Mouse (Mus musculus) ES-E14 (cell line): ENCODE data around the gene Stum. TPM values are rescaled to one million over a fixed set of nuclear protein-coding genes. Genes with fewer than 3 reads are reported as not detected.

Experiments
- DNase-seq: peaks from one replicate; pipeline ENCODE4 v3.0.0-alpha.2; 2013; ENCODE audit warnings: low read depth, low spot score
- H3K27ac ChIP-seq: 2 replicates; pipeline ENCODE4 v1.5.1; 2012; ENCODE audit warnings: low read depth, mild to moderate bottlenecking, low read length, moderate library complexity, mixed read lengths; ENCODE audit not compliant: poor library complexity, insufficient read depth, severe bottlenecking
- H3K36me3 ChIP-seq: 2 replicates; pipeline ENCODE4 v1.6.1; 2012; ENCODE audit warnings: mild to moderate bottlenecking, low read length, moderate library complexity, mixed read lengths; ENCODE audit not compliant: control insufficient read depth, poor library complexity, insufficient read depth, severe bottlenecking
- H3K4me1 ChIP-seq, 2 experiments: fragments of 150-350 bp in 1 of 2; sonication (generic) in 1 of 2; 2 replicates each; pipeline ENCODE4 v1.6.1; 2012; ENCODE audit warnings: low read length in 2 of 2, mild to moderate bottlenecking in 1 of 2, mixed read lengths in 1 of 2; ENCODE audit not compliant: control insufficient read depth in 2 of 2, insufficient read depth in 2 of 2, poor library complexity in 1 of 2
- H3K4me3 ChIP-seq, 2 experiments: fragments of 150-350 bp in 1 of 2; sonication (generic) in 1 of 2; 2 replicates each; pipeline ENCODE4 v1.5.1; 2012; ENCODE audit warnings: low read length in 2 of 2, low read depth in 1 of 2, mild to moderate bottlenecking in 1 of 2, mixed read lengths in 1 of 2; ENCODE audit not compliant: insufficient read depth in 1 of 2, poor library complexity in 1 of 2, severe bottlenecking in 1 of 2
- H3K9ac ChIP-seq: 2 replicates; pipeline ENCODE4 v1.6.1; 2012; ENCODE audit warnings: low read depth, mild to moderate bottlenecking, low read length, mixed read lengths; ENCODE audit not compliant: poor library complexity, insufficient read depth, severe bottlenecking
- H3K9me3 ChIP-seq: fragments of 150-350 bp; sonication (generic); 2 replicates; pipeline ENCODE4 v1.6.1; 2012; ENCODE audit warnings: low read depth, mild to moderate bottlenecking, low read length; ENCODE audit not compliant: control insufficient read depth, insufficient read depth
- CHD2 ChIP-seq: IDR thresholded peaks from 2 replicates; pipeline ENCODE4 v1.6.1; 2014; ENCODE audit warnings: mild to moderate bottlenecking, low read depth, low read length, inconsistent platforms
- HCFC1 ChIP-seq: IDR thresholded peaks from 2 replicates; pipeline ENCODE4 v1.6.1; 2012; ENCODE audit warnings: low read length, inconsistent platforms, borderline replicate concordance; ENCODE audit not compliant: insufficient read depth
- MAFK ChIP-seq: IDR thresholded peaks from 2 replicates; pipeline ENCODE4 v1.6.1; 2014; ENCODE audit warnings: mild to moderate bottlenecking, low read depth, low read length, inconsistent platforms; ENCODE audit not compliant: insufficient read depth
- ZC3H11A ChIP-seq: IDR thresholded peaks from 2 replicates; pipeline ENCODE4 v1.6.1; 2012; ENCODE audit warnings: low read depth, mild to moderate bottlenecking, inconsistent platforms, low read length, borderline replicate concordance
- ZNF384 ChIP-seq: IDR thresholded peaks from 2 replicates; pipeline ENCODE4 v1.6.1; 2012; ENCODE audit warnings: low read depth, low read length, inconsistent platforms
- in situ Hi-C, 2 experiments: fragments of 600-800 bp; cut with MboI; formaldehyde crosslinking; loops; one replicate each; pipeline ENCODE4 v1.15.1; 2025; ENCODE audit warnings: low sequenced_read_pairs in 2 of 2, inconsistent platforms in 1 of 2; ENCODE audit not compliant: unreplicated experiment in 2 of 2
- total RNA-seq: library from RNA; depleted of rRNA; stranded (reverse); fragments of 300-350 nt; gene quantifications from 2 replicates; pipeline ENCODE4 v1.2.3, GENCODE M21; 2012

Gene Stum
- total RNA-seq, 1 experiment = 0.18 TPM

DNA sequence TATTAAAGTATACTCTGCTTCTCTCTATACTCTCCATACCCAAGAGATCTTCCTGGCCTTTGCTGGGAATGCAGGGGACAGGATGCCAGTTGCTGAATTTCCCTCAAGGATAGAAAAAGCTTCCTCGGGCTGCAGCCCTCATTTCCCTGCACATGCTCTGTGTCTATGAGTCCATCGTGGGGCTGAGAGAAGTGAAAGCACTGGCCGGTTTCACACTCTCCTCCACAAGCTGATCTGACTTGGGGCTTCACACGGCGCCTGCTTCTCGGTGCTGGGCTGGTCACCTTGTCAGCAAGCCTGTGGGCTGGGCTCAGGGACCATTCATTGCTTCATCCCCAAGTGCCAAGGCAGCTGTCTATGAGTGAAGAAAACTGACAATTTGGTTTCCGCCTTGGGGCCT is 25.4 kb upstream of the Stum start:
- Histone ChIP-seq H3K4me3 (no peak overlapping the region), H3K9me3 (no peaks in the 10 kb centered on the region), H3K4me1 (peaks cover 0 to 4% of the 10 kb centered on the region in 2 experiments; a peak in 2 of 4 replicates), H3K36me3 (no peaks in the 10 kb centered on the region), H3K27ac (no peak overlapping the region), H3K9ac (no peak overlapping the region)
- in situ Hi-C loops = no loop called here
- TF ChIP-seq CHD2 = no peak
- TF ChIP-seq MAFK = no peak
- no peak for TF ChIP-seq ZC3H11A
- no peak for TF ChIP-seq ZNF384
- TF ChIP-seq HCFC1 = no peak
- no peak for DNase-seq

DNA sequence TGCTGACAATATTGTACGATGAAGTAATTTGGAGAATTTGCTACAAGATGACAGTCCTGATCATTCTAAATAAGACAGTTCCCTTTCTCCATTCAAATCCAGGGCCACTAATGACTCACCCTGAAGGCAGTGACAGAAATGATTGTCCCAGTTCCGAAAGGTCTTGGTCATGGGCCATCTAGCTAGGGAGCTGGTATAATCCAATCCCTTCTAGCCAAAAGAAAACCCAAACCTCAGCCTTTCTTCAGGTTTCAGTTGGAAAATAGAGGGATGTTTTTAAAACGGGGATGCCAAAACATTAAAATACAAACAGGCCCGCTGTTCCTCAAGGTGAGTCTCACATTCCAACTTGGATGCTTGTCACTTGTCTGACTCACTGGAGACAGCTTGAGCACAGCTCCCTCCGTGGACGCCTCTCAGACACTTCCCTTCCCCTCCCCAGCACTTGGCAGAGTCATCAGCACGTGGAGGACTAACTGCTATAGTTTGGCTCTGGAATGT is 24.0 kb upstream of the Stum start:
- no peak for DNase-seq
- Histone ChIP-seq H3K27ac (no peak overlapping the region), H3K4me1 (peaks cover 0 to 4% of the 10 kb centered on the region in 2 experiments; a peak in 2 of 4 replicates), H3K9me3 (no peaks in the 10 kb centered on the region), H3K36me3 (no peaks in the 10 kb centered on the region), H3K9ac (no peak overlapping the region), H3K4me3 (no peak overlapping the region)
- TF ChIP-seq HCFC1 (no peak), MAFK (no peak)
- in situ Hi-C loops = no loop called here

- Histone ChIP-seq H3K4me1 (peaks cover 0 to 4% of the 10 kb centered on the region in 2 experiments; a peak in 2 of 4 replicates), H3K4me3 (no peak overlapping the region), H3K9ac (no peak overlapping the region), H3K9me3 (no peaks in the 10 kb centered on the region), H3K27ac (no peak overlapping the region), H3K36me3 (no peaks in the 10 kb centered on the region)
- no peak for TF ChIP-seq ZNF384
- no peak for TF ChIP-seq HCFC1
- no peak for TF ChIP-seq MAFK
- no peak for TF ChIP-seq ZC3H11A
- no peak for TF ChIP-seq CHD2
- in situ Hi-C loops = no loop called here
- no peak for DNase-seq
Measured at GRCm38 (mm10) chr1:180506341-180506740, 23.0 kb upstream of the Stum start.

GRCm38 (mm10) chr1:180504899-180505298 is 21.6 kb upstream of the Stum start:
- Histone ChIP-seq H3K36me3 (no peaks in the 10 kb centered on the region), H3K9me3 (no peaks in the 10 kb centered on the region), H3K9ac (no peak overlapping the region), H3K4me3 (no peak overlapping the region), H3K27ac (no peak overlapping the region), H3K4me1 (peaks cover 0 to 2% of the 10 kb centered on the region in 2 experiments; a peak in 1 of 4 replicates)
- DNase-seq = no peak
- in situ Hi-C loops = no loop called here
- TF ChIP-seq ZC3H11A (no peak), MAFK (no peak), HCFC1 (no peak), ZNF384 (no peak)

DNA sequence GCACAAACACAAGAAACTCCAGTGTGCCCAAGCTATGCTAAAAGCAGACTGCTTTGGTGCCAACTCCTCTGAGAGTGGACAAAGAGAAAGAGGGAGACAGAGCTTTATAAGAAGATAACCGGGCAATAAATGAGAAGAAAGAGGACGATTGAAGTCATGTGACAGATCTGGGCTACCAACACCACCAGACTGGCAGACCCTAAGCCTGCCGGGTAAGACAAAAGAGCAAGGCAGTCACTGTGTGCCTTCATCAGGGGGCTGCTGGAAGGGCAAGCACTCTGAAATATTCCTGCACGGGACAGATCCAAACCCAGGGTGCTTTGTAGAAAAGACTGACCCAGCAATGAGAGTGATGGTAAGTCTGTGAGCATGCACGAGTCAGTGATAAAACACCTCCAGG is 20.2 kb upstream of the Stum start:
- Histone ChIP-seq H3K9me3 (no peaks in the 10 kb centered on the region), H3K36me3 (no peaks in the 10 kb centered on the region), H3K4me1 (peaks cover 0 to 2% of the 10 kb centered on the region in 2 experiments; a peak in 1 of 4 replicates), H3K9ac (no peak overlapping the region), H3K4me3 (no peak overlapping the region), H3K27ac (no peak overlapping the region)
- no peak for DNase-seq
- TF ChIP-seq MAFK = no peak
- no peak for TF ChIP-seq ZNF384
- no peak for TF ChIP-seq CHD2
- TF ChIP-seq HCFC1 = no peak
- TF ChIP-seq ZC3H11A = no peak
- in situ Hi-C loops = no loop called here
